Mouse (Mus musculus) cerebellum, adult 2 months (tissue): ENCODE measurements around the gene Atp5g2.

Source experiments
- CTCF ChIP-seq: fragments of 200-500 bp; IDR thresholded peaks from 2 replicates; pipeline ENCODE4 v1.5.1; 2011; ENCODE audit warnings: low read depth, mild to moderate bottlenecking, control low read depth, low read length, moderate library complexity, borderline replicate concordance; ENCODE audit not compliant: insufficient read depth
- POLR2A ChIP-seq: fragments of 200-500 bp; IDR thresholded peaks from 2 replicates; pipeline ENCODE4 v1.6.1; 2011; ENCODE audit warnings: low read length, control low read depth, borderline replicate concordance; ENCODE audit not compliant: insufficient read depth

DNA sequence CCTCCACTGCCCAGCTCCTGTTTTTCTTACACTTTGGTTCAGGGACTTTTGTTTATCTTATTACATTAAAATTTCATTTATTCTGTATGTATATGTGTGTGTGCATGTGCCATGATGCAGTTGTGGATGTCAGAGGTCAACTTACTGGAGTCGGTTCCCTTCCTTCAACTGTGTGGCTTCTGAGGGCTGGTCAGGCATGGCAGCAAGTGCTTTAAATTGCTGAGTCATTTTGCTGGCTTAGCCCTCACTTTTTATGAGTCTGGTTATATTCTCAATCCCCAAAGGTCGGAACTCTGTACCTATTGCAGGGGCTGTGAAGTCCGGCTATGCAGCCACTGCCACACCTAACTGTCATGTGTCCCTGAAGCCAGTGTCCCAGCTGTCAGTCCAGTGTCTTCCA lies 30.8 kb upstream of the Atp5g2 start:
- TF ChIP-seq CTCF, result no peak
- no peak for TF ChIP-seq POLR2A
